Mouse (Mus musculus) megakaryocyte, embryonic 14.5 days (primary cell): ENCODE measurements around the gene Lag3. TPM values are rescaled to one million over a fixed set of nuclear protein-coding genes. Genes with fewer than 3 reads are reported as not detected.
A peak's percentile ranks its signal among the peaks of the same experiment; 100 is the strongest.

ENCODE experiments used
- H3K27me3 ChIP-seq: replicated peaks from 2 replicates; pipeline ENCODE3; 2012; ENCODE audit warnings: inconsistent platforms
- H3K36me3 ChIP-seq: replicated peaks from 2 replicates; pipeline ENCODE3; 2012; ENCODE audit warnings: low read length, inconsistent platforms, mixed read lengths
- H3K4me1 ChIP-seq: 2 replicates; pipeline ENCODE4 v1.6.1; 2012; ENCODE audit warnings: inconsistent platforms
- H3K4me3 ChIP-seq: replicated peaks from 2 replicates; pipeline ENCODE3; 2012; ENCODE audit warnings: moderate library complexity, mild to moderate bottlenecking, inconsistent platforms
- H3K9me3 ChIP-seq: 2 replicates; pipeline ENCODE4 v1.6.1; 2012; ENCODE audit warnings: inconsistent platforms
- FLI1 ChIP-seq: IDR thresholded peaks from 2 replicates; pipeline ENCODE4 v1.6.1; 2012; ENCODE audit warnings: low read length, inconsistent platforms, mixed read lengths
- GATA1 ChIP-seq: IDR thresholded peaks from 3 replicates; pipeline ENCODE4 v1.6.1; 2012; ENCODE audit warnings: mixed read lengths, low read length, inconsistent platforms, borderline replicate concordance
- polyA plus RNA-seq: library from polyadenylated mRNA; stranded (reverse); fragments of >175 nt; gene quantifications from 2 replicates; pipeline ENCODE4 v1.2.3, GENCODE M21; 2012; ENCODE audit warnings: low replicate concordance; ENCODE audit not compliant: insufficient read depth

Gene Lag3
- polyA plus RNA-seq, 1 experiment = 0.62 TPM

- Histone ChIP-seq H3K9me3 (no peaks in the 10 kb centered on the region), H3K36me3 (no peaks in the 10 kb centered on the region), H3K4me1 (peaks cover 61% of the 10 kb centered on the region), H3K27me3 (peaks cover 47% of the 10 kb centered on the region), H3K4me3 (no peak overlapping the region)
- no peak for TF ChIP-seq FLI1
- TF ChIP-seq GATA1 = no peak
Observed at GRCm38 (mm10) chr6:124920318-124921085, 9.0 kb upstream of the Lag3 start.

- Histone ChIP-seq H3K36me3 (no peaks in the 10 kb centered on the region), H3K27me3 (peaks cover 49% of the 10 kb centered on the region), H3K4me3 (no peak within 1 kb of the TSS), H3K4me1 (peaks cover 62% of the 10 kb centered on the region), H3K9me3 (no peaks in the 10 kb centered on the region)
- TF ChIP-seq GATA1 (no peak), FLI1 (no peak)
Observed at GRCm38 (mm10) chr6:124919695-124920317, 8.3 kb upstream of the Lag3 start, which contains the start of gene Ptms. TSS of gene Ptms (minus strand) at chr6:124920103.

GRCm38 (mm10) chr6:124918890-124919627 lies 7.6 kb upstream of the Lag3 start:
- peaks cover 57% of the 10 kb centered on the region for H3K27me3 ChIP-seq
- peaks cover 65% of the 10 kb centered on the region for H3K4me1 ChIP-seq
- no peak overlapping the region for H3K4me3 ChIP-seq
- no peaks in the 10 kb centered on the region for H3K36me3 ChIP-seq
- TF ChIP-seq GATA1 (no peak), FLI1 (no peak)
- H3K9me3 ChIP-seq = no peaks in the 10 kb centered on the region

- no peak for TF ChIP-seq GATA1
- TF ChIP-seq FLI1 = no peak
- H3K27me3 ChIP-seq = peaks cover 60% of the 10 kb centered on the region
- peaks cover 72% of the 10 kb centered on the region for H3K4me1 ChIP-seq
- H3K4me3 ChIP-seq = peak overlapping the region; percentile 93
- no peaks in the 10 kb centered on the region for H3K36me3 ChIP-seq
- H3K9me3 ChIP-seq = no peaks in the 10 kb centered on the region
Observed at GRCm38 (mm10) chr6:124918331-124918690, 6.8 kb upstream of the Lag3 start.

- peaks cover 76% of the 10 kb centered on the region for H3K4me1 ChIP-seq
- peak overlapping the region; percentile 93 for H3K4me3 ChIP-seq
- no peak for TF ChIP-seq GATA1
- TF ChIP-seq FLI1 = no peak
- peaks cover 64% of the 10 kb centered on the region for H3K27me3 ChIP-seq
- H3K9me3 ChIP-seq = no peaks in the 10 kb centered on the region
- H3K36me3 ChIP-seq = no peaks in the 10 kb centered on the region
Observed at GRCm38 (mm10) chr6:124917518-124918330, 6.2 kb upstream of the Lag3 start.

- H3K27me3 ChIP-seq = peaks cover 68% of the 10 kb centered on the region
- H3K36me3 ChIP-seq = no peaks in the 10 kb centered on the region
- peak overlapping the region; percentile 93 for H3K4me3 ChIP-seq
- no peak for TF ChIP-seq GATA1
- TF ChIP-seq FLI1 = no peak
- no peaks in the 10 kb centered on the region for H3K9me3 ChIP-seq
- H3K4me1 ChIP-seq = peaks cover 73% of the 10 kb centered on the region
Observed at GRCm38 (mm10) chr6:124916695-124917517, 5.4 kb upstream of the Lag3 start.

GRCm38 (mm10) chr6:124915942-124916694 lies 4.6 kb upstream of the Lag3 start:
- no peaks in the 10 kb centered on the region for H3K9me3 ChIP-seq
- peak overlapping the region; percentile 93 for H3K4me3 ChIP-seq
- peaks cover 72% of the 10 kb centered on the region for H3K4me1 ChIP-seq
- no peaks in the 10 kb centered on the region for H3K36me3 ChIP-seq
- H3K27me3 ChIP-seq = peaks cover 74% of the 10 kb centered on the region
- TF ChIP-seq FLI1 (no peak), GATA1 (no peak)

- H3K9me3 ChIP-seq = no peaks in the 10 kb centered on the region
- peaks cover 71% of the 10 kb centered on the region for H3K4me1 ChIP-seq
- H3K36me3 ChIP-seq = no peaks in the 10 kb centered on the region
Observed at GRCm38 (mm10) chr6:124915160-124915941, 3.8 kb upstream of the Lag3 start.

More at GRCm38 (mm10) chr6:124915160-124915941, 3.8 kb upstream of the Lag3 start:
- TF ChIP-seq GATA1 = no peak
- TF ChIP-seq FLI1 = no peak
- Histone ChIP-seq H3K4me3 (no peak overlapping the region), H3K27me3 (peaks cover 81% of the 10 kb centered on the region)
